Mouse (Mus musculus): ENCODE data around the gene Fbxw18. TPM values are rescaled to one million over a fixed set of nuclear protein-coding genes. Genes with fewer than 3 reads are reported as not detected.
"Not testable (repeated sequence)": the region's sequence is repeated elsewhere in the genome, so short reads cannot be mapped to it uniquely, and the experiment has no call there.

Fbxw18 gene
- polyA plus RNA-seq (2012; rRNA removed): not detected in 2 replicates

DNA sequence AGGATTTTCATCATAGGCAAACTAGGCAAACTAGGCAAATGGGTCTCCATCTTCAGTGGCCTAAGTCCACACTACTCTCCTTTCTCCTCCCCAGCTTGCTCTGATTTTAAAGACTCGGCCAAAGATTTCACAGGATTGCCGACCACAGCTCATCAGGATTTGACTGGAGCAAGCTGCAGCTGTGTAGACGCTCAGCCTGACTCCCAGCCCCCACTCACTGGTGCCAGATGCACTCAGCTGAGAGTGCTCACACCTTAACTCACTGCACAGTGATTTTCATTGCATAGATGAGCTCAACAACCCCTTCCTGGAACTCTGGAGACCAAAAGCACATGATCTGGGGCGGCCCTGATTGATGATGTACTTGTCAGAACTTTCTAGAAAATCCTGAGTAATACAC lies at the start of gene Fbxw18:
Gene Fbxw18 (minus strand): TSS at position 101 of the 400 bp plus-strand sequence.
- not testable (repeated sequence) for DNase-seq (ENCODE audit: low read depth)

DNA sequence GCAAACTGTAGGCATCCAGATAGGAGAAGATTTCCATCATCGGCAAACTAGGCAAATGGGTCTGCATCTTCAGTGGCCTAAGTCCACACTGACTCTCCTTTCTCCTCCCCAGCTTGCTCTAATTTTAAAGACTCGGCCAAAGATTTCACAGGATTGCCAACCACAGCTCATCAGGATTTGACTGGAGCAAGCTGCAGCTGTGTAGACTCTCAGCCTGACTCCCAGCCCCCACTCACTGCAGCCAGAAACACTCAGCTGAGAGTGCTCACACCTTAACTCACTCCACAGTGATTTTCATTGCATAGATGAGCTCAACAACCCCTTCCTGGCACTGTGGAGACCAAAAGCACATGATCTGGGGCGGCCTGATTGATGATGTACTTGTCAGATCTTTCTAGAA lies 43.5 kb upstream of the Fbxw18 start, which contains the start of gene Fbxw26:
Gene Fbxw26 (minus strand): TSS at position 101 of the 400 bp plus-strand sequence.
- DNase-seq (ENCODE audit: low read depth): not testable (repeated sequence)

DNA sequence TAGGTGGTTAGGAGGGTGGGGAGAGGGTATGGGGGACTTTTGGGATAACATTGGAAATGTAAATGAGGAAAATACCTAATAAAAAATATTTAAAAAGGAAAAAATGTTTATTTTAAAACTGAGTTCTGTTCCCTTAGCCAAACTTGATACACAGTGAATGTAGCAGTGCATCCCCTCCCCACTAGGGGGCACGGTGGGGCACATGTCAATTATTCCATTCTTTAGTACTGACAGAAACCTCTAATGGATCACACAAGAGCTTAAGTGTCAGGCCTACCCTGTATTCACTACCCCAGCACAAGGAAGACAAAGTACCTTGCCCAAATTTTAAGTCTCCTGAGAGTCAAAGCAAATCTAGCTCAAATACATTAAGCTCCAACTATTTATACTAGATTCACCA lies 17.2 kb downstream of the Fbxw18 start:
- peak; percentile 24 for DNase-seq (ENCODE audit: low read depth)
- TF ChIP-seq CTCF (IDR thresholded peaks at IDR 0.05; ENCODE audit: borderline replicate concordance, extremely low read depth, insufficient read depth, insufficient read length): peak; percentile 52; the same call in 1 of the 2 replicates
- no peak for TF ChIP-seq POLR2A (IDR thresholded peaks at IDR 0.05; ENCODE audit: borderline replicate concordance, extremely low read depth, insufficient read depth, insufficient read length, poor library complexity, severe bottlenecking)

DNA sequence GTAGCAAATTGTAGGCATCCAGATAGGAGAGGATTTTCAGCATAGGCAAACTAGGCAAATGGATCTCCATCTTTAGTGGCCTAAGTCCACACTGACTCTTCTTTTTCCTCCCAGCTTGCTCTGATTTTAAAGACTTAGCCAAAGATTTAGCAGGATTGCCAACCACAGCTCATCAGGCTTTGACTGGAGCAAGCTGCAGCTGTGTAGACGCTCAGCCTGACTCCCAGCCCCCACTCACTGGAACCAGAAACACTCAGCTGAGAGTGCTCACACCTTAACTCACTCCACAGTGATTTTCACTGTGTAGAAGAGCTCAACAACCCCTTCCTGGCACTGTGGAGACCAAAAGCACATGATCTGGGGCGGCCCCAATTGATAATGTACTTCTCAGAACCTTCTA lies 37.9 kb downstream of the Fbxw18 start, which contains the start of gene Fbxw25:
Gene Fbxw25 (minus strand): TSS at position 101 of the 400 bp plus-strand sequence.
- DNase-seq (ENCODE audit: low read depth): not testable (repeated sequence)

Other genes with a start within 250 kb of the Fbxw18 start
- not detected in 2 replicates for gene Fbxw19, start 206.8 kb downstream of the Fbxw18 start, polyA plus RNA-seq (2012; rRNA removed)
- gene Fbxw15, start 134.4 kb downstream of the Fbxw18 start, polyA plus RNA-seq (2012; rRNA removed): 0.15 TPM in 1 of 2 replicates, not detected in the other
- gene Fbxw24, start 76.6 kb downstream of the Fbxw18 start, polyA plus RNA-seq (2012; rRNA removed): 0.09 and 0.12 TPM in 2 replicates
- 0.04 TPM in 1 of 2 replicates, not detected in the other for gene Fbxw25, start 38.0 kb downstream of the Fbxw18 start, polyA plus RNA-seq (2012; rRNA removed)
- gene Fbxw26, start 43.4 kb upstream of the Fbxw18 start, polyA plus RNA-seq (2012; rRNA removed): 0.05 TPM in 1 of 2 replicates, not detected in the other
- gene Fbxw27, start 88.0 kb upstream of the Fbxw18 start, polyA plus RNA-seq (2012; rRNA removed): 0.45 TPM in 1 of 2 replicates, not detected in the other
- not detected in 2 replicates for gene Spink8, start 109.6 kb upstream of the Fbxw18 start, polyA plus RNA-seq (2012; rRNA removed)
- gene Nme6, start 130.0 kb upstream of the Fbxw18 start, polyA plus RNA-seq (2012; rRNA removed): 54.5 and 62.4 TPM in 2 replicates
- gene Camp, start 146.9 kb upstream of the Fbxw18 start, polyA plus RNA-seq (2012; rRNA removed): 0.53 and 0.94 TPM in 2 replicates
- gene Cdc25a, start 172.9 kb upstream of the Fbxw18 start, polyA plus RNA-seq (2012; rRNA removed): 15.4 and 16.7 TPM in 2 replicates
- 161 and 224 TPM in 2 replicates for gene Map4, start 228.8 kb upstream of the Fbxw18 start, polyA plus RNA-seq (2012; rRNA removed)

All from brain, embryonic 14.5 days (tissue).